Mouse (Mus musculus) CH12.LX (cell line): ENCODE results near the gene Serpinb9. TPM values are rescaled to one million over a fixed set of nuclear protein-coding genes. Genes with fewer than 3 reads are reported as not detected.

Experiments
- DNase-seq: peaks from one replicate; pipeline ENCODE4 v3.0.0-alpha.2; 2013; ENCODE audit errors: extremely low read depth
- H3K27ac ChIP-seq: 2 replicates; pipeline ENCODE4 v1.5.1; 2012; ENCODE audit warnings: low read depth, mild to moderate bottlenecking, control low read depth, moderate library complexity; ENCODE audit not compliant: insufficient read depth
- H3K27me3 ChIP-seq: replicated peaks from 2 replicates; pipeline ENCODE3; 2012; ENCODE audit warnings: inconsistent platforms
- H3K36me3 ChIP-seq, 2 experiments: replicated peaks in 1 of 2; 2 replicates each; pipeline versions ENCODE3 to v1.6.1; 2012; ENCODE audit warnings: inconsistent platforms in 1 of 2, low read length in 1 of 2, mild to moderate bottlenecking in 1 of 2, mixed read lengths in 1 of 2, moderate library complexity in 1 of 2; ENCODE audit not compliant: control insufficient read depth in 1 of 2, insufficient read depth in 1 of 2
- H3K4me1 ChIP-seq, 2 experiments: 2 replicates each; pipeline ENCODE4 v1.6.1; 2012; ENCODE audit warnings: inconsistent platforms in 1 of 2, moderate library complexity in 1 of 2; ENCODE audit not compliant: insufficient read depth in 2 of 2, control insufficient read depth in 1 of 2
- H3K4me2 ChIP-seq: 2 replicates; pipeline ENCODE4 v1.6.1; 2012; ENCODE audit warnings: low read depth, mild to moderate bottlenecking, control low read depth; ENCODE audit not compliant: poor library complexity, insufficient read depth, severe bottlenecking
- H3K4me3 ChIP-seq, 3 experiments: fragments of 150-350 bp in 1 of 3; sonication (generic) in 1 of 3; replicated peaks in 1 of 3; 2 replicates each; pipeline versions ENCODE3 to v1.5.1; 2011 to 2012; ENCODE audit warnings: low read depth in 2 of 3, low read length in 2 of 3, mild to moderate bottlenecking in 2 of 3, moderate library complexity in 2 of 3, control low read depth in 1 of 3, improper control_type of control experiment in 1 of 3, inconsistent platforms in 1 of 3, mixed read lengths in 1 of 3; ENCODE audit not compliant: poor library complexity in 1 of 3
- H3K79me2 ChIP-seq: replicated peaks from 2 replicates; pipeline ENCODE4 v1.6.1; 2012; ENCODE audit warnings: mild to moderate bottlenecking, moderate library complexity; ENCODE audit not compliant: control insufficient read depth, poor library complexity, insufficient read depth, severe bottlenecking; ENCODE audit errors: extremely low read depth
- H3K9ac ChIP-seq: 2 replicates; pipeline ENCODE4 v1.6.1; 2012; ENCODE audit warnings: low read depth, mild to moderate bottlenecking, control low read depth, moderate library complexity; ENCODE audit not compliant: insufficient read depth
- H3K9me3 ChIP-seq: replicated peaks from 2 replicates; pipeline ENCODE3; 2012; ENCODE audit warnings: low read length, inconsistent platforms, mixed read lengths
- BHLHE40 ChIP-seq: IDR thresholded peaks from 2 replicates; pipeline ENCODE4 v1.6.1; 2011; ENCODE audit warnings: mild to moderate bottlenecking, low read depth, low read length, improper control_type of control experiment
- CHD2 ChIP-seq: IDR thresholded peaks from 2 replicates; pipeline ENCODE4 v1.6.1; 2011; ENCODE audit warnings: low read length, improper control_type of control experiment
- ELF1 ChIP-seq: IDR thresholded peaks from 2 replicates; pipeline ENCODE4 v1.6.1; 2014; ENCODE audit warnings: low read depth, mild to moderate bottlenecking, inconsistent platforms, low read length, improper control_type of control experiment
- ETS1 ChIP-seq: conservative IDR thresholded peaks from 2 replicates; pipeline ENCODE4 v1.6.1; 2012; ENCODE audit warnings: low read depth, mild to moderate bottlenecking, inconsistent platforms, low read length, improper control_type of control experiment, moderate library complexity
- GABPA ChIP-seq: IDR thresholded peaks from 2 replicates; pipeline ENCODE4 v1.6.1; 2012; ENCODE audit warnings: low read depth, low read length, improper control_type of control experiment, inconsistent platforms; ENCODE audit not compliant: insufficient replicate concordance
- HCFC1 ChIP-seq: IDR thresholded peaks from 2 replicates; pipeline ENCODE4 v1.6.1; 2012; ENCODE audit warnings: low read depth, mild to moderate bottlenecking, inconsistent platforms, low read length, improper control_type of control experiment
- JUN ChIP-seq: IDR thresholded peaks from 2 replicates; pipeline ENCODE4 v1.6.1; 2011; ENCODE audit warnings: low read depth, mild to moderate bottlenecking, low read length, improper control_type of control experiment, moderate library complexity; ENCODE audit not compliant: insufficient read depth
- JUND ChIP-seq: conservative IDR thresholded peaks from 2 replicates; pipeline ENCODE4 v1.6.1; 2011; ENCODE audit warnings: low read depth, low read length, improper control_type of control experiment
- MEF2A ChIP-seq: IDR thresholded peaks from 2 replicates; pipeline ENCODE4 v1.6.1; 2014; ENCODE audit warnings: low read depth, mild to moderate bottlenecking, inconsistent platforms, low read length, improper control_type of control experiment, borderline replicate concordance
- MXI1 ChIP-seq: IDR thresholded peaks from 2 replicates; pipeline ENCODE4 v1.6.1; 2011; ENCODE audit warnings: mild to moderate bottlenecking, low read depth, low read length, improper control_type of control experiment
- NELFE ChIP-seq: IDR thresholded peaks from 2 replicates; pipeline ENCODE4 v1.6.1; 2011; ENCODE audit warnings: low read depth, low read length, improper control_type of control experiment
- PAX5 ChIP-seq: IDR thresholded peaks from 2 replicates; pipeline ENCODE4 v1.6.1; 2012; ENCODE audit warnings: low read length, inconsistent platforms, mixed read lengths
- POLR2AphosphoS2 ChIP-seq: IDR thresholded peaks from 2 replicates; pipeline ENCODE4 v1.6.1; 2011; ENCODE audit warnings: low read depth, low read length, improper control_type of control experiment
- RCOR1 ChIP-seq: conservative IDR thresholded peaks from 2 replicates; pipeline ENCODE4 v1.6.1; 2012; ENCODE audit warnings: low read depth, mild to moderate bottlenecking, inconsistent platforms, low read length, improper control_type of control experiment
- SMC3 ChIP-seq: IDR thresholded peaks from 2 replicates; pipeline ENCODE4 v1.6.1; 2011; ENCODE audit warnings: low read depth, low read length, improper control_type of control experiment
- TBP ChIP-seq: conservative IDR thresholded peaks from 2 replicates; pipeline ENCODE4 v1.6.1; 2011; ENCODE audit warnings: low read depth, low read length, improper control_type of control experiment
- TCF12 ChIP-seq: IDR thresholded peaks from 2 replicates; pipeline ENCODE4 v1.6.1; 2014; ENCODE audit warnings: low read depth, mild to moderate bottlenecking, inconsistent platforms, low read length, improper control_type of control experiment
- USF2 ChIP-seq: conservative IDR thresholded peaks from 2 replicates; pipeline ENCODE4 v1.6.1; 2011; ENCODE audit warnings: low read depth, low read length, improper control_type of control experiment
- ZC3H11A ChIP-seq: IDR thresholded peaks from 2 replicates; pipeline ENCODE4 v1.6.1; 2012; ENCODE audit warnings: low read depth, mild to moderate bottlenecking, inconsistent platforms, low read length, improper control_type of control experiment
- ZMIZ1 ChIP-seq: IDR thresholded peaks from 2 replicates; pipeline ENCODE4 v1.6.1; 2012; ENCODE audit warnings: low read depth, mild to moderate bottlenecking, inconsistent platforms, low read length, improper control_type of control experiment
- ZNF384 ChIP-seq: IDR thresholded peaks from 2 replicates; pipeline ENCODE4 v1.6.1; 2012; ENCODE audit warnings: low read depth, low read length, improper control_type of control experiment, inconsistent platforms
- dilution Hi-C: fragments of 300-500 bp; cut with MboI; formaldehyde crosslinking; loops from 2 replicates; pipeline ENCODE4 v1.14.3; 2020; ENCODE audit warnings: low sequenced_read_pairs; ENCODE audit not compliant: extremely low pct_unique_long_range_greater_than_20kb, extremely low pct_ligation_motif_present
- in situ Hi-C: fragments of 300-500 bp; cut with MboI; formaldehyde crosslinking; loops from 3 replicates; pipeline ENCODE4 v1.14.3; 2019; ENCODE audit warnings: low sequenced_read_pairs, low pct_ligation_motif_present, low pct_unique_long_range_greater_than_20kb, mixed read lengths
- polyA plus RNA-seq: library from polyadenylated mRNA; unstranded; fragments of >175 nt; gene quantifications from 2 replicates; pipeline ENCODE4 v1.2.1, GENCODE M21; 2012; ENCODE audit warnings: low read depth; ENCODE audit not compliant: insufficient read length
- total RNA-seq, 2 experiments: library from RNA; depleted of rRNA; stranded (reverse); fragments of 300-350 nt in 1 of 2; fragments of >200 nt in 1 of 2; gene quantifications; 2 replicates each; pipeline ENCODE4 v1.2.3; 2012 to 2014

The Serpinb9 gene
- total and polyA plus RNA-seq, 3 experiments, result 3.5 to 14.6 (median 12.1) TPM

- Histone ChIP-seq H3K4me1 (peaks cover 0 to 34% of the 10 kb centered on the region in 2 experiments; a peak in 2 of 4 replicates), H3K79me2 (no peaks in the 10 kb centered on the region), H3K27ac (no peak overlapping the region), H3K36me3 (peaks cover 0 to 60% of the 10 kb centered on the region in 2 experiments), H3K4me3 (no peak overlapping the region), H3K4me2 (no peak overlapping the region), H3K27me3 (no peaks in the 10 kb centered on the region), H3K9me3 (no peaks in the 10 kb centered on the region), H3K9ac (no peak overlapping the region)
- dilution Hi-C loops, result no loop called here
- no peak for DNase-seq
- in situ Hi-C loops, result loop anchor here (5.0 kb wide), 1 partner anchor 62 kb away; no protein-coding TSS in a partner anchor
- no peak for TF ChIP-seq JUN
These were observed 33.4 kb upstream of the Serpinb9 start for GRCm38 (mm10) chr13:32969641-32970040.

- H3K9me3 ChIP-seq, result no peaks in the 10 kb centered on the region
- TF ChIP-seq SMC3 (no peak), POLR2AphosphoS2 (no peak), NELFE (no peak), ELF1 (no peak), ZMIZ1 (no peak), TCF12 (no peak), ZC3H11A (no peak), MEF2A (no peak), HCFC1 (no peak), CHD2 (no peak), BHLHE40 (no peak), JUND (no peak)
- TF ChIP-seq, all 38 proteins: peak for 0
- no peak overlapping the region for H3K4me2 ChIP-seq
- in situ Hi-C loops (no loop called here), dilution Hi-C loops (no loop called here)
- no peak overlapping the region for H3K4me3 ChIP-seq
- H3K79me2 ChIP-seq, result no peaks in the 10 kb centered on the region
- no peak for DNase-seq
- no peak overlapping the region for H3K27ac ChIP-seq
- H3K36me3 ChIP-seq, result peaks cover 0 to 71% of the 10 kb centered on the region in 2 experiments
- H3K4me1 ChIP-seq, result peaks cover 0 to 27% of the 10 kb centered on the region in 2 experiments; a peak in 2 of 4 replicates
- H3K9ac ChIP-seq, result no peak overlapping the region
- no peaks in the 10 kb centered on the region for H3K27me3 ChIP-seq
These were observed 32.3 kb upstream of the Serpinb9 start for GRCm38 (mm10) chr13:32970776-32971175.

GRCm38 (mm10) chr13:32974268-32974667, 28.8 kb upstream of the Serpinb9 start:
- H3K27ac ChIP-seq, result no peak overlapping the region
- dilution Hi-C loops (no loop called here), in situ Hi-C loops (no loop called here)
- no peak overlapping the region for H3K4me2 ChIP-seq
- peaks cover 0 to 90% of the 10 kb centered on the region in 2 experiments for H3K36me3 ChIP-seq
- H3K27me3 ChIP-seq, result no peaks in the 10 kb centered on the region
- H3K9ac ChIP-seq, result no peak overlapping the region
- no peaks in the 10 kb centered on the region for H3K79me2 ChIP-seq
- DNase-seq, result no peak
- H3K4me1 ChIP-seq, result peaks cover 0 to 9% of the 10 kb centered on the region in 2 experiments; a peak in 1 of 4 replicates
- no peak overlapping the region for H3K4me3 ChIP-seq
- TF ChIP-seq JUND (no peak), GABPA (no peak), USF2 (no peak), ETS1 (no peak), MXI1 (no peak), HCFC1 (no peak), CHD2 (no peak), ZNF384 (no peak), PAX5 (no peak), TBP (no peak), RCOR1 (no peak), JUN (no peak)
- H3K9me3 ChIP-seq, result no peaks in the 10 kb centered on the region
